Mouse (Mus musculus): ENCODE data around the gene Cnn2. TPM values are rescaled to one million over a fixed set of nuclear protein-coding genes. Genes with fewer than 3 reads are reported as not detected.
A peak's percentile ranks its signal among the peaks of the same experiment; 100 is the strongest.

Gene Cnn2
- polyA plus RNA-seq, 1 experiment: 0.59 TPM

DNA sequence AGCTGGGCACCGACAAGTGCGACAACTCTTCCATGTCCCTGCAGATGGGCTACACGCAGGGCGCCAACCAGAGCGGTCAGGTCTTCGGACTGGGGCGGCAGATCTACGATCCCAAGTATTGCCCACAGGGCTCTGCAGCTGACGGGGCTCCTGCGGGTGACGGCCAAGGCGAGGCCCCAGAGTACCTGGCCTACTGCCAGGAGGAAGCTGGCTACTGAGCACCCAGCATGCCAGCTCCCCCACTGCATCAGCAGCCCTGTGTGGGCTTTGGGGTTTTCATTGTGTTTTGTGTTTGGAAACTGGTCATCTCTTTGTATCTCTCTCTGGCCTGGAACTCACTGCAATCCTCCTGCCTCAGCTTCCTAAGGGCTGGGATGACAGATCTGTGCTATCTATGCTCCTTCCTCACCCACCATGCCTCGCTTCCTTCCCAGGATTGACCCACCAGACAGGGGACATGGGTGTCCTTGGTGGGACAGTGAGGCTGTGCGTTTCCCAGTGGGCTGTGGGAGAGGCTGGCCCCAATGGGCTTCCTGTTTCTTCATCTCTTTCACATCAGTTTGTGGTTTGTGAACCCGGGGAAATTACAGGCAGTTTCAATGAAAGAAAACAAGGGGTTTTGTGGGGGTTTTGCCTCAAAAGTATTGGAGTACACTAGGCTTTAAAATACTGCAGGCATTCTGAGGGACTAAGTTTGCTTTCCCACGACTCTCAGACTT is 6.2 kb downstream of the Cnn2 start:
- Histone ChIP-seq H3K4me1 (ENCODE audit: control insufficient read depth) (peaks cover 59% of the 10 kb centered on the region), H3K4me3 (replicated peaks) (no peak overlapping the region), H3K36me3 (ENCODE audit: control insufficient read depth) (peaks cover 19% of the 10 kb centered on the region), H3K27me3 (ENCODE audit: control insufficient read depth) (peaks cover 13% of the 10 kb centered on the region), H3K9me3 (ENCODE audit: control insufficient read depth, low read length) (peaks cover 17% of the 10 kb centered on the region)
- no peak for TF ChIP-seq TAL1 (IDR thresholded peaks at IDR 0.05; ENCODE audit: low read length)
- no peak for TF ChIP-seq GATA1 (IDR thresholded peaks at IDR 0.05; ENCODE audit: low read length)

DNA sequence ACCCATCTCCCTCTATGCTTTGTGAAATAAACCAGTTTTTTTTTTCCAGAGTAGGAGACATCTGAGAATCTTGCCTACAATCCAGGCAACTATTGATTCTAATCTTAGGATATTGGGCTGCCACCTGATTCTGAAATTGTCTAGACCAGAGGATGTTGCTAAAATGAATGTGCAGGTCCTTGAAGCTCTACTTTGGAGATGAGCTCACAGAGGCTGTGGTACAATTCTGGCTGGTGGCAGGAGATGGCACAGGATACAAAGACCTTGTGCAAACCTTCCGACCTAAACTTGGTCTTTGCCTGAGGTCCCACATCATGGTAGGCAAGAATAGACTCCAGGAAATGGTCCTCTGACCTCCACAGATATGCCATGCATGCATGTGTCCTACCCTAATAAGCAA is 7.3 kb downstream of the Cnn2 start:
- peaks cover 5% of the 10 kb centered on the region for H3K27me3 ChIP-seq (ENCODE audit: control insufficient read depth)
- peaks cover 30% of the 10 kb centered on the region for H3K36me3 ChIP-seq (ENCODE audit: control insufficient read depth)
- peaks cover 64% of the 10 kb centered on the region for H3K4me1 ChIP-seq (ENCODE audit: control insufficient read depth)
- TF ChIP-seq TAL1 (IDR thresholded peaks at IDR 0.05; ENCODE audit: low read length): no peak
- TF ChIP-seq GATA1 (IDR thresholded peaks at IDR 0.05; ENCODE audit: low read length): no peak
- peak overlapping the region; percentile 84 for H3K4me3 ChIP-seq (replicated peaks)
- peaks cover 17% of the 10 kb centered on the region for H3K9me3 ChIP-seq (ENCODE audit: control insufficient read depth, low read length)

DNA sequence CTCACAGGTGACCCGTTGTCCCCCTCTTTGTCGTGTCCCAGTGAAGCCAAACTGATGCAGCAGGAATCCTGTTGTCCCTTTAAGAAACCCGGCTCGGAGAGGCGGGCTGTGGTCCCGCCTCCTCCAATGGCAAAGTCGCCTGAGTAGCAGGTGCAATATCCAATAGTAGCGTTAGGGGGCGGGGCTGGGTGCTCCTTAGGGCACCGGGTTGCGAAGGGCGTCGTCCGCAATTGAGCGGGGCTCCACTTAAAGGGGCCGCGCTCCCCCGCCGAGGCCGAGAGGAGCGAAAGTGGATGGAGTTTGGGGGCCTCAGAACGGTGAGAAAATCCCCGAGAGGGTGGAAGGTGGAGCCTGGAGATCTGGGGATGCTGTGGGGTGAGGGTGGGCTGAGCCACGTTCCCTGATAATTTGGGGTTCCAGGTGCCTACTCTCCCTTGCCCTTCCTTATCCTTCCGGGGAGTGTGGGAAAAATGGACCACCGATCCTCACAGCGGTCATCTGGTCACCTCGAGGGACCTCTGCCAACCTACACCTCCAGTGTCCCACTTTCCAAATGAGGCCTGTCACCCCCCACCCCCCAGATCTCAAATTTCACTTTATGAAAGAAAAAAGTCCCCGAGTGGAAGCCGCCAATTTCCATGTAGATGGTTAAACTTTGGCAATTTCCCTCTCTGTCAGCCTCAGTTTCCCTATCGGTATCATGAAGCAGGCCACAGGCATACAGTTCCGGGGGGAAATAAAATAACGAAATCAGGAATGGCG is 8.1 kb downstream of the Cnn2 start, which contains the start of gene Abca7:
Abca7 (plus strand) TSS at position 223 of the 762 bp plus-strand sequence.
- peaks cover 13% of the 10 kb centered on the region for H3K9me3 ChIP-seq (ENCODE audit: control insufficient read depth, low read length)
- H3K4me1 ChIP-seq (ENCODE audit: control insufficient read depth): peaks cover 69% of the 10 kb centered on the region
- H3K27me3 ChIP-seq (ENCODE audit: control insufficient read depth): no peaks in the 10 kb centered on the region; the same call in 1 of the 2 replicates
- peaks cover 38% of the 10 kb centered on the region for H3K36me3 ChIP-seq (ENCODE audit: control insufficient read depth)
- TF ChIP-seq TAL1 (IDR thresholded peaks at IDR 0.05; ENCODE audit: low read length): no peak
- TF ChIP-seq GATA1 (IDR thresholded peaks at IDR 0.05; ENCODE audit: low read length): no peak
- peak within 1 kb of the TSS; percentile 84 for H3K4me3 ChIP-seq (replicated peaks)

DNA sequence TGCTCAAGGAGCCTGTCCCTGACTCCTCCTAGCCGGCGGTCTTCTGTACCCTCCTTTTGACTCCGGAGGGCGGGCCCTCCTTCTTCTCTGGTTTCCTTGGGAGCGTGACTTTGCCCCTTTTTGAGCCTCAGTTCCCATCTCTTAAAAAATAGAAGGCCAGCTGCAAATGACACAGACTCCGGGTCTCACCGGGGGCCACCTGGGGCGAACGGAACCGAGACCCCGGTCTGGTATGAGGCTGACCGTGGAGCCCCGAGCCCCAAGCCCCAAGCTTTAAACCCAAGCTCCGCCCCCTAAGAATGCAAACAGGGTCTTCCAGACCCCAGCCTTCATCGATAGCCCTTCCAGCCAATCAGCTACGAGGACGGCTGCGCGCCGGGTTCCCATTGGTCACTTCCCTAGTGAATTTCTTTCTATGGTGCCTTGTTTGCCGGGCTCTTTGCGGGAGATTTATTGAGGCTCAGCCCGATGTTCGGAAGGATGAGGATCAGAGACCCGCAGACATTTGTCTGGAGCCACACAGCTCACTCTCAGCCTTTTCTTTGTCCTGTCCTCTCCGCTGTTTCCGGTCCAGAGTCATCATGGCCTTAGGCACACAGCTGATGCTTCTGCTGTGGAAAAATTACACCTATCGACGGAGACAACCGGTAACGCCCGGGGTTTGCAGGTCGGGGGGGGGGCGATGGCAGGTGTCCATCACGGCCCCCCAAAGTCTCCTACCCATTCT is 8.8 kb downstream of the Cnn2 start:
- TF ChIP-seq TAL1 (IDR thresholded peaks at IDR 0.05; ENCODE audit: low read length) (no peak), GATA1 (IDR thresholded peaks at IDR 0.05; ENCODE audit: low read length) (no peak)
- no peaks in the 10 kb centered on the region; the same call in 1 of the 2 replicates for H3K27me3 ChIP-seq (ENCODE audit: control insufficient read depth)
- peaks cover 76% of the 10 kb centered on the region for H3K4me1 ChIP-seq (ENCODE audit: control insufficient read depth)
- peaks cover 46% of the 10 kb centered on the region for H3K36me3 ChIP-seq (ENCODE audit: control insufficient read depth)
- peak overlapping the region; percentile 84 for H3K4me3 ChIP-seq (replicated peaks)
- peaks cover 5% of the 10 kb centered on the region for H3K9me3 ChIP-seq (ENCODE audit: control insufficient read depth, low read length)

DNA sequence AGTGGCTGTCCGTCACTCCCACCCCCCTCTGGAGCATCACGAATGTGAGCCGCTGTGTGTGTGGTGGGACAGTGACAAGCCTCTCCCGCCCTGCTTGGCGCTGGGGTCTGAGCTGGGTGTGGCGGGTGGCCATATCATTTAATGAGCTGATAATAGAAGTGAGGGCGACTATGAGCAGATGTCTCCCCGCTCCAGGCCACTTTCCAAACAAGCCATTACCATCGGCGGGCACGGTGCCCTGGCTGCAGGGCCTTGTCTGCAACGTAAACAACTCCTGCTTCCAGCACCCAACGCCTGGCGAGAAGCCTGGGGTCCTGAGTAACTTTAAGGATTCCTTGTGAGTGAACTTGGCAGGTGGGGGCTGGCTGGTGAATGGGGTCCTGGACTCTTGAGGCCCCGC is 9.4 kb downstream of the Cnn2 start:
- Histone ChIP-seq H3K4me3 (replicated peaks) (peak overlapping the region; percentile 84), H3K9me3 (ENCODE audit: control insufficient read depth, low read length) (no peaks in the 10 kb centered on the region), H3K36me3 (ENCODE audit: control insufficient read depth) (peaks cover 52% of the 10 kb centered on the region), H3K4me1 (ENCODE audit: control insufficient read depth) (peaks cover 82% of the 10 kb centered on the region), H3K27me3 (ENCODE audit: control insufficient read depth) (no peaks in the 10 kb centered on the region; the same call in 1 of the 2 replicates)
- TF ChIP-seq GATA1 (IDR thresholded peaks at IDR 0.05; ENCODE audit: low read length): no peak
- no peak for TF ChIP-seq TAL1 (IDR thresholded peaks at IDR 0.05; ENCODE audit: low read length)

DNA sequence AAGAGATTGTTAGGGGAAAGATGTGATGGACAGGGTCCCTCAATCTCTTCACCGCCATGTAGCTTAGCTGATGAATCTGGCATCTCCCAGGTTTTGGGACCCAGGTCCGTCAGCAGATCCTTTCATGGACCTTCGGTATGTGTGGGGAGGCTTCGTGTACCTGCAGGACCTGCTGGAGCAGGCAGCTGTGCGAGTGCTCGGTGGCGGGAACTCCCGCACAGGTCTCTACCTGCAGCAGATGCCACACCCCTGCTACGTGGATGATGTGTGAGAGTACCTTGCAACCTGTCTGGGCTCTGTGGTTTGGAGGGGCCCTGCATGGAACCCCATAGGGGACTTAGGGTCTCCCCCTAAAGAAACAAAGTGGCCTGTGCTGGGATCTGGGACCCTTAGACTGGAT is 13.6 kb downstream of the Cnn2 start:
- H3K27me3 ChIP-seq (ENCODE audit: control insufficient read depth): no peaks in the 10 kb centered on the region; the same call in 1 of the 2 replicates
- TF ChIP-seq GATA1 (IDR thresholded peaks at IDR 0.05; ENCODE audit: low read length) (no peak), TAL1 (IDR thresholded peaks at IDR 0.05; ENCODE audit: low read length) (no peak)
- no peak overlapping the region for H3K4me3 ChIP-seq (replicated peaks)
- peaks cover 77% of the 10 kb centered on the region for H3K4me1 ChIP-seq (ENCODE audit: control insufficient read depth)
- H3K9me3 ChIP-seq (ENCODE audit: control insufficient read depth, low read length): no peaks in the 10 kb centered on the region
- peaks cover 93% of the 10 kb centered on the region for H3K36me3 ChIP-seq (ENCODE audit: control insufficient read depth)

DNA sequence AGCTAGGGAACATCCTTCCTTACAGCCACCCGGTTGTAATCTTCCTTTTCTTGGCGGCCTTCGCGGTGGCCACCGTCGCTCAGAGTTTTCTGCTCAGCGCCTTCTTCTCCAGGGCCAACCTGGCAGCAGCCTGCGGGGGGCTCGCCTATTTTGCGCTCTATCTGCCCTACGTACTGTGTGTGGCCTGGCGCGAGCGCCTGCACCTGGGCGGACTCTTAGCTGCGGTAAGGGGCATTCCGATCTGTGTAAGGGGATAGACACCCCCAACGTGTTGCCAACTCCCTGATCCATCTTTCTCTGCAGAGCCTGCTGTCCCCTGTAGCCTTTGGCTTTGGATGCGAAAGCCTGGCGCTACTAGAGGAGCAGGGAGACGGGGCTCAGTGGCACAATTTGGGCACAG is 14.4 kb downstream of the Cnn2 start:
- H3K36me3 ChIP-seq (ENCODE audit: control insufficient read depth): peaks cover 100% of the 10 kb centered on the region
- no peak overlapping the region for H3K4me3 ChIP-seq (replicated peaks)
- no peaks in the 10 kb centered on the region for H3K9me3 ChIP-seq (ENCODE audit: control insufficient read depth, low read length)
- no peaks in the 10 kb centered on the region; the same call in 1 of the 2 replicates for H3K27me3 ChIP-seq (ENCODE audit: control insufficient read depth)
- TF ChIP-seq TAL1 (IDR thresholded peaks at IDR 0.05; ENCODE audit: low read length) (no peak), GATA1 (IDR thresholded peaks at IDR 0.05; ENCODE audit: low read length) (no peak)
- H3K4me1 ChIP-seq (ENCODE audit: control insufficient read depth): peaks cover 73% of the 10 kb centered on the region

DNA sequence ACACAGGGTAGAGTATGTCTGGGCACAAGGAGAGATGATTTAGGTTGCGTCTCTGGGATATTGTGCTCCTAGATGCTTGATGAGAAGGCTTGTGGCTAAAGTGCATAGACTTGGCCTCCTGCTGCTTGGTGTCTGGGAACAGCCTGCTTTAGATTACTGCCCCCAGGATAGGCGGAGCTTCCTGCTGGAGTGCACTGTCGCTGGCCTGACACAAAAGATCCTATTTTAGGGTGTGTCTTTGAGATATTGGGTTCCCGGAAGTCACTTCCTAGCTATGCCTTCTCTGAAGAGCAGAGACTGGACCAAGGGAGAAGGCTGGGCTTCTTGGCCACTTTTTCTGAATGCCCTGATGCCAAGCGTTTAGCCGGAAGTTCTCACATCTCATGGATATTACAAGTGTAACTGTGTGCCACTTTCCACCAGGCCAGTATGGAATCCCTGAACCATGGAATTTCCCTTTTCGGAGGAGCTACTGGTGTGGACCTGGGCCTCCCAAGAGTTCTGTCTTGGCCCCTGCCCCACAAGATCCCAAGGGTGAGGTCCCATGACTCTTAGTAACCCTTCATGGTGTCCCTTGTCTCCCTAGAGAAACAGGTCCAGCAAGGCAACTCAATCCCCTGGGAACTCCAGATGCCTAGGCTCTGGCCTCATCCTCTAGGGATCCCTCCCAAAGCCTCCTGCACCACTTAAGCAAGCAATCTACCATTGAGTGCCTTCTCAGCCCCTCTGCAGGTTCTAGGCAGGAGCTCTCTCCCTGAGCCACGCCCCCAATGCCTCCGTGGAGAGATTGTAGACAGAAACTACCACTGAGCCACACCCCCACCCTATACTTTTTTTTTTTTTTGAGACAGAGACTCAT is 15.2 kb downstream of the Cnn2 start:
- H3K36me3 ChIP-seq (ENCODE audit: control insufficient read depth): peaks cover 100% of the 10 kb centered on the region

More for the DNA sequence above, 15.2 kb downstream of the Cnn2 start:
- TF ChIP-seq GATA1 (IDR thresholded peaks at IDR 0.05; ENCODE audit: low read length) (no peak), TAL1 (IDR thresholded peaks at IDR 0.05; ENCODE audit: low read length) (no peak)
- Histone ChIP-seq H3K4me1 (ENCODE audit: control insufficient read depth) (peaks cover 66% of the 10 kb centered on the region), H3K27me3 (ENCODE audit: control insufficient read depth) (no peaks in the 10 kb centered on the region; the same call in 1 of the 2 replicates), H3K4me3 (replicated peaks) (no peak overlapping the region), H3K9me3 (ENCODE audit: control insufficient read depth, low read length) (peaks cover 2% of the 10 kb centered on the region)
